Mouse (Mus musculus) urinary bladder, postnatal 25 days (tissue): ENCODE results near the gene Eif4e.
"Not testable (repeated sequence)": the region's sequence is repeated elsewhere in the genome, so short reads cannot be mapped to it uniquely, and the experiment has no call there.

Experiments used
- DNase-seq: peaks from one replicate; pipeline ENCODE4 v3.0.0; 2022; ENCODE audit warnings: low spot score

Eif4e gene

GRCm38 (mm10) chr3:138517881-138518280, 8.1 kb upstream of the Eif4e start:
- DNase-seq, result no peak

- DNase-seq, result no peak
These were observed 6.8 kb upstream of the Eif4e start for GRCm38 (mm10) chr3:138519218-138519617.

DNA sequence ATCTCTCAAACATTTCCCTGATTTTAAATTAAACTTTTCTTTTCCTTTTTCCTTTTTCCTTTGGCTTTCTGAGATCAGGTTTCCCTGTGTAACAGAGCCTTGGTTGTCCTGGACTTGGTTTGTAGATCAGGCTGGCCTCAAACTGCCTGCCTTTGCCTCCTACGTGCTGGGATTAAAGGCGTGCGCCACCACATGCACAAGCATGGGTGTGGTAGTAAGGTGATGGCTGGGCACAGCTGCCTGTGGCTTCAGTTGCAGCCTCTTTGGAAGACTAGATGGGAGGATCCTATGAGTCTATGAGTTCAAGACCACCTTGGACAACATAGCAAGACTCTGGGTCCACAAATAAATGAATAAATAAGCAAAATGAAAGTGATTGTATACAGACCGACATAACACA, 2.0 kb upstream of the Eif4e start:
- DNase-seq, result no peak

DNA sequence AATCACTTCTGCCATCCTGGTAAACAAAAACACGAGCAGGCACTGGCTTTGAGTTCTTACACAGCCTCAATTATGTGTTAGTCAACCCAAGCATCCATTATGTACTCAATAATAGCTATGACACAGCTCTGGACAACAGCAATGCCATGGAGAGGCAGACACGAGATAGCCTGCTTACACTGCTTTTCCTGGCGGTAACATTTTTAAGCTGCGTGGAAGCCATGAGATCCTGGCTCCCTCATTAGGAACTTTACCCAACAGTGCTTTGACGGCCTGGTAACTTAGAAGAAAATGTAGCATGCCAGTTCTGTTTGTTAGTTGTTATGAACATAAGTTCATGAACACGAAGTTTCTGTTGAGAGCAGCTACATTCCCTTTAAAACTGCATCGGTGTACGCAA, 485 bp upstream of the Eif4e start:
- no peak for DNase-seq

GRCm38 (mm10) chr3:138526916-138527666, 1.1 kb downstream of the Eif4e start:
- peak; percentile 91 for DNase-seq

- DNase-seq, result peak; percentile 52
These were observed 1.8 kb downstream of the Eif4e start for GRCm38 (mm10) chr3:138527667-138528231.

GRCm38 (mm10) chr3:138528265-138528664, 2.3 kb downstream of the Eif4e start:
- no peak for DNase-seq

- no peak for DNase-seq
These were observed 4.8 kb downstream of the Eif4e start for GRCm38 (mm10) chr3:138530578-138531478.

- no peak for DNase-seq
These were observed 5.7 kb downstream of the Eif4e start for GRCm38 (mm10) chr3:138531479-138532181.

DNA sequence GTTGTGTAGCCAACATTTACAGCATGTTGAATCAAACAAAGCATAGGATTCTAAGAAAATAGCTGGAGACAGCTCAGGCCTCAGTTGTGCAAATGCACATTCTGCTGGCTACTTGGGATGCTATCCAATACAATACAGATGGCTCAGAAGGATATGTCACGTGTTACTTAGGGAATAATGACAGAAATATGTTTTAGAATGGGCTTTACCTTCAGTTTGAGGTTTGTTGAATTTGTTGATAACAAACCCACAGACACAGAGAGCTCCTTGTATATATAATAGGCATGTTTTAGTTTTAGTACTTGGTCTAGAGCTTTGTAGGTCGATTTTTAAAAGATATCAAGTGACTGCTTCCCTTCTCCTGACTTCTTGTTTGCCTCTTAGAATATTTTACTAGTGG, 6.8 kb downstream of the Eif4e start:
- DNase-seq, result no peak

GRCm38 (mm10) chr3:138536031-138536430, 10.1 kb downstream of the Eif4e start:
- DNase-seq, result no peak

GRCm38 (mm10) chr3:138542621-138543020, 16.6 kb downstream of the Eif4e start:
- no peak for DNase-seq

DNA sequence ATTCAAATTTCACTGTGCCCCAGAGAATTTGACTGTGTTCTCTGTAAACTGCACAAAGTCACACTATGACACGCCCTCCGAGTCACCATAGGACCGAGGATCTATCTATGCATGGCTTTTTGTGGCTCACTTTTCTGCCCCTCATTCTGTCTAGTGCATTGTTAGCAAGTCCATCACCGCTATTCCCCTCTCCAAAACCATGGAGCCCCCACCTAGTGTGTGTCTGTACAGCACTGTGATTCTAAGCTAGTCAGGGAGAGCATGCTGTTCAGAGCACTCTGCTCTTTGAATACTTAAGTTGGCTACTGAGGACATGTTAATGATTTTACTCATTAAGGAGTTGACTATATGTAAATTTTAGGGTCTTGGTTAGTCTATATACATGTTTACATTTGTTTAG, 18.1 kb downstream of the Eif4e start:
- DNase-seq, result no peak

DNA sequence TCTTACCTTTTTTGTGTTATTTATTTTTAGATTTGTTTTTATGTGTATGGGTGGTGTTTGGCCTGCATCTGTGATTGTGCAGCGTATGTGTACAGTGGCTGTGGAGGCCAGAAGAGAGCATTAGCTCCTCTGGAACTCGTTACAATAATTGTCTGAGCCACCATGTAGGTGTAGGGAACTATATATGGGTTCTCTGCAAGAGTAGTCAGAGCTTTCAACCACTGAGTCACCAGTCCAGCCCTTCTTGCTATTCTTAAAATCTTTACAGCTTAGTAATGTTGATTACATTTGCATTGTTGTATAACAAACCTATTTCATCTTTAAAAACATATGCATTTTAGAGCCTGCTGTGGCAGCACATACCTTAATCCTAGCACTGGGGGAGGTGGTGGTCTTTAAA, 20.7 kb downstream of the Eif4e start:
- no peak for DNase-seq

GRCm38 (mm10) chr3:138549045-138549444, 23.1 kb downstream of the Eif4e start:
- no peak for DNase-seq

GRCm38 (mm10) chr3:138550336-138551123, 24.6 kb downstream of the Eif4e start:
- DNase-seq, result no peak

DNA sequence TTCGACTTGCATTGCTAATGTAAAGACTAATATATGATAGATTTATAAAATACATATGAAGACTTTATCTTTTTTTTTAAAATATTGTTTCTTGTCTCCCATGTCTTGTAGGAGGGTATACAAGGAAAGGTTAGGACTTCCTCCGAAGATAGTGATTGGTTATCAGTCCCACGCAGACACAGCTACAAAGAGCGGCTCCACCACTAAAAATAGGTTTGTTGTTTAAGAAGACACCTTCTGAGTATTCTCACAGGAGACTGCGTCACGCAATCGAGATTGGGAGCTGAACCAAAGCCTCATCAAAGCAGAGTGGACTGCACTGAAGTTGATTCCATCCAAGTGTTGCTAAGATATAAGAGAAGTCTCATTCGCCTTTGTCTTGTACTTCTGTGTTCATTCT, 29.3 kb downstream of the Eif4e start:
- not testable (repeated sequence) for DNase-seq

DNA sequence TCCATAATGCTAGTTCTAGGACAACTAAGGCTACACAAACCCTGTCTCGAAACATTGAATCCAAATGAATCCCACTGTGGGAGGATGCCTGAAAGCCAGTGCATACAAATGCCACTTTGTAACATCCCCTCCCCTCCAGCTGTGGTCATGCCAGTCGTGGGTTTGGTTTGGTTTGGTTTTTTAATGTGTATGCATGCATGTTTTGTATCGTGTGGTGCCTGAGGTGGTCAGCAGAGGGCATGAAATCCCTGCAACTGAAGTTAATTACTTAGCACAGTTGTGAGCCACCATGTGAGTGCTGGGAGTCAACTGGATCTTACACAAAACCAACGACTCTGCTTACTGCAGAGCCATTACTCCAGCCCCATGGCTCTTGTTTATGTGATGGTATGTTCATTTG, 32.5 kb downstream of the Eif4e start:
- no peak for DNase-seq

- DNase-seq, result no peak
These were observed 34.3 kb downstream of the Eif4e start for GRCm38 (mm10) chr3:138560242-138560641.

DNA sequence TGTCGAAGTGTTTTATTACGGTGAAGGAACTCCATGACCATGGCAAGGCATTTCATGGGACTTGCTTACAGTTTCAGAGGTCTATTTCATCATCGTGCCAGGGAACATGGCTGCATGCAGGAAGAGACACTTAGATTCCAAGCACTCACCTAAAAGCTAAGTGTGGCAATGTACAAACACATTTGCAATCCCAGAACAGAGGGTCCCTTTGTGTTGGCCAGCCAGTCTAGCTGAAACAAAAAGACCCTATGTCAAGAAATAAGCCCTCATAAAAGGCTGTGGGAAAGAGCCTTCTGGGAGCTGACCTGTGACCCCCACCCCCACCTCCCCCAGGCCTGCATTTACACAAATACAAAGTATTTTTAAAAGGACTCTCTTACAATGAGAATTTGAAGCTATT, 34.9 kb downstream of the Eif4e start:
- DNase-seq, result no peak

DNA sequence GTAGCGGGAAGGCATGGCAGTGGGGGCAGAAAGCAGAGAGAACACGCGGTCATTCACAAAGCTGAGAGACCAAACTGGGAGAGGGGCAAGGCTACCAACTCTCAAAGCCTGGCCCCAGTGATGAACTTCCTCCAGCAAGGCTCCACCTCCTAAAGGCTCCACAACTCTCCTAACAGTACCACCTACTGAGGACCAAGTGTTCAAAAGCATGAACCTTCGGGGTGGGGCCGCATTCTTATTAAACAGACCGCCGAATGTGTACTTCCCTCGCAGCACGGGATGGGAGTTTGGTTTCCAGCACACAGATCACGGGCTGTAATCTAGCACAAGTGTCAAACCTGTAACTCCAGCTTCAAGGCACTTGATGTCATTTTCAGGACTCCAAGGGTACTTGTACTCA, 52.9 kb downstream of the Eif4e start:
- DNase-seq, result no peak

DNA sequence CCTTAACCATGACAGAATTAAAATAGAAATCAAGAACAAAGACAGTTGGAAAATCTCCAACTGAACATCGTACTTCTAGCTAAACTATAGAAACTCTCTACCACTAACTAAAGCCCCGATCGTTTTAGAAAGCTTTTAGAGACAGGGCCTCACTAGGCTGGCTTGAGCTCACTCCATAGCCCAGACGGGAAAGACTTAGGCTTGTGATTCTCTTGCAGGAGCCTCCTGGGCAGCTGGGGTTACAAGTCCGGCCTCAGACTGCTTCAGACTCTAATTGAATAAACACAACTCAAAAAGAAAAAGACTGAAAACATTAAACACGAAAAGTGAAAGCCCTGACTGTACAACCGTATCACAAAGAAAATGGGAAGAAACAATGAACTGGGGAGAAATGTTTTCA, 60.2 kb downstream of the Eif4e start:
- no peak for DNase-seq
